19 mouse cellular contexts compared by ENCODE assay signal in the genomic region with DNA sequence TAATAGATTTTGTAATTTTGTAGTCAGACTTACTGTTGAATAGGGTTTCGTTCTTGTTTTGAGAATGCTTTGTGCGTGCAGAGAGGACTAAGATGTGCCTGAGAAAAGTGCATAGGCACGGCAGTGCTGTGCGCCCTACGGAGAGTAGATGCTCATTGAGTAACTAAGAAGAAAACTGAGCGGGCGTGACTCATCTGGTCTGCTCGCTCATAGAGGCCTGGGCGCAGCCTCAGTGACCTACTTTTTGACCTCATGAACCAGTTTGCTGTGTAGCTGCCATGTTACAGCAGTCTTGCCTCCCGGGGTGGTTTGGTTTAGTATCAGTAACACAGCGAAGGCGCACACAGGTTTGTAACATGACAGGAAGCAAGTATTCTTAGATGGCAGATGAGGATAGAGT. TPM values are rescaled to one million over a fixed set of nuclear protein-coding genes. Genes with fewer than 3 reads are reported as not detected.
DNase-seq lines count a peak whose midpoint lies in the region.
"Had no signal": no experiment of that assay in that cellular context is flagged by ENCODE, and none has a peak within 500 bp of the region (broad histone marks: within the 10 kb centered on the region; RNA-seq: fewer than 3 reads in every experiment).

No protein-coding gene starts in this region.

- peak; percentile 55 for DNase-seq in adrenal gland, adult 2 months
- DNase-seq in adrenal gland, postnatal 4 days (ENCODE audit: low spot score in 2 of 2): no peak
- DNase-seq in adrenal gland, postnatal 36 days: peak; percentile 15 to 50
- no peak for DNase-seq in adrenal gland, postnatal 10 days
- peak; percentile 20 for DNase-seq in ZHBTc4 (ENCODE audit: low read depth, low spot score)
- no peak for DNase-seq in gastrocnemius, postnatal 4 days (ENCODE audit: low spot score in 2 of 2)
- no peak for DNase-seq in gastrocnemius, postnatal 36 days
- DNase-seq: B cell, adult 2 months; cerebellum, adult 11-12 months; cerebellum, adult 8-10 months; cerebellum, postnatal 10 days; cerebellum, postnatal 36 days; embryo, embryonic 11 days; gastrocnemius, postnatal 10 days; heart, adult 18-20 months; heart, postnatal 10 days; heart, postnatal 36 days; kidney, adult 11 months had no signal

- intact Hi-C loops in gastrocnemius, postnatal 36 days (cut with DNase I): no loop called here

RNA-seq across cellular contexts. Expression of gene Glis1, which starts 8.8 kb away (rescaled TPM):
- 1 to 10 TPM in 1 of 2 experiments, under 1 TPM in 1; 0.26 to 1.5 TPM for total RNA-seq in adrenal gland, adult 2 months (2021)
- 0.76 and 1.1 TPM in 2 replicates for polyA plus RNA-seq in adrenal gland, adult 2 months (2012; rRNA removed)
- total RNA-seq in adrenal gland, postnatal 4 days (2021): 1 to 10 TPM; 1.7 to 3.5 TPM
- total RNA-seq in adrenal gland, postnatal 36 days (2021): under 1 TPM; 0.43 to 0.93 TPM
- under 1 TPM; 0.27 to 0.73 TPM for total RNA-seq in adrenal gland, postnatal 10 days (2021)
- 1 to 10 TPM; 4.8 to 4.9 TPM for total RNA-seq in gastrocnemius, postnatal 4 days (2021)
- under 1 TPM; 0.20 to 0.23 TPM for total RNA-seq in gastrocnemius, postnatal 36 days (2021)
- polyA plus RNA-seq: activated CD4-positive, CD25-positive, alpha-beta regulatory T cell, adult 4 months had no signal

RNA-seq across cellular contexts. Expression of gene Ndc1, which starts 58.0 kb away (rescaled TPM):
- 10 to 100 TPM; 10.7 to 11.3 TPM for total RNA-seq in adrenal gland, adult 2 months (2021)
- polyA plus RNA-seq in adrenal gland, adult 2 months (2012; rRNA removed): 15.9 and 17.0 TPM in 2 replicates
- total RNA-seq in adrenal gland, postnatal 4 days (2021): 10 to 100 TPM; 17.8 to 20.6 TPM
- 10 to 100 TPM in 1 of 2 experiments, 1 to 10 TPM in 1; 9.5 to 12.4 TPM for total RNA-seq in adrenal gland, postnatal 36 days (2021)
- 10 to 100 TPM; 15.2 to 16.9 TPM for total RNA-seq in adrenal gland, postnatal 10 days (2021)
- total RNA-seq in gastrocnemius, postnatal 4 days (2021): 10 to 100 TPM; 11.5 TPM
- 1 to 10 TPM; 7.4 to 9.1 TPM for total RNA-seq in gastrocnemius, postnatal 36 days (2021)

Comparison
In these comparisons a context has a peak if more than half of its experiments do, and no peak if none do; other contexts are left out.
1. DNase-seq: peak in adrenal gland, adult 2 months (single experiment), adrenal gland, postnatal 36 days (2 of 2) and ZHBTc4 (single experiment); none in adrenal gland, postnatal 4 days (0 of 2), adrenal gland, postnatal 10 days (single experiment), gastrocnemius, postnatal 4 days (0 of 2) and gastrocnemius, postnatal 36 days (0 of 2).